Mouse (Mus musculus) cortical plate, adult 2 months (tissue): Measurements from ENCODE around the gene Palmd. TPM values are rescaled to one million over a fixed set of nuclear protein-coding genes. Genes with fewer than 3 reads are reported as not detected.
A peak's percentile ranks its signal among the peaks of the same experiment; 100 is the strongest.

Experiments used
- H3K27ac ChIP-seq: fragments of 200-500 bp; 2 replicates; pipeline ENCODE4 v1.5.1; 2012; ENCODE audit warnings: low read length, control low read depth, inconsistent platforms; ENCODE audit not compliant: insufficient read depth
- H3K4me1 ChIP-seq: fragments of 200-500 bp; 2 replicates; pipeline ENCODE4 v1.6.1; 2011; ENCODE audit warnings: low read length; ENCODE audit not compliant: control insufficient read depth, insufficient read depth
- H3K4me3 ChIP-seq: fragments of 200-500 bp; 2 replicates; pipeline ENCODE4 v1.5.1; 2011; ENCODE audit warnings: mild to moderate bottlenecking, low read length, control low read depth; ENCODE audit not compliant: insufficient read depth
- CTCF ChIP-seq: fragments of 200-500 bp; IDR thresholded peaks from 2 replicates; pipeline ENCODE4 v1.5.1; 2011; ENCODE audit warnings: mild to moderate bottlenecking, control low read depth, low read length; ENCODE audit not compliant: insufficient read depth; ENCODE audit errors: extremely low read depth
- POLR2A ChIP-seq: fragments of 200-500 bp; IDR thresholded peaks from 2 replicates; pipeline ENCODE4 v1.6.1; 2011; ENCODE audit warnings: mild to moderate bottlenecking, low read length, control low read depth; ENCODE audit not compliant: insufficient read depth; ENCODE audit errors: extremely low read depth
- polyA plus RNA-seq: library from polyadenylated mRNA; depleted of rRNA; stranded (reverse); fragments of >200 nt; gene quantifications from 2 replicates; pipeline ENCODE4 v1.2.3, GENCODE M21; 2012; rRNA removed

The Palmd gene
- 9.4 and 10.5 TPM in 2 replicates for polyA plus RNA-seq

DNA sequence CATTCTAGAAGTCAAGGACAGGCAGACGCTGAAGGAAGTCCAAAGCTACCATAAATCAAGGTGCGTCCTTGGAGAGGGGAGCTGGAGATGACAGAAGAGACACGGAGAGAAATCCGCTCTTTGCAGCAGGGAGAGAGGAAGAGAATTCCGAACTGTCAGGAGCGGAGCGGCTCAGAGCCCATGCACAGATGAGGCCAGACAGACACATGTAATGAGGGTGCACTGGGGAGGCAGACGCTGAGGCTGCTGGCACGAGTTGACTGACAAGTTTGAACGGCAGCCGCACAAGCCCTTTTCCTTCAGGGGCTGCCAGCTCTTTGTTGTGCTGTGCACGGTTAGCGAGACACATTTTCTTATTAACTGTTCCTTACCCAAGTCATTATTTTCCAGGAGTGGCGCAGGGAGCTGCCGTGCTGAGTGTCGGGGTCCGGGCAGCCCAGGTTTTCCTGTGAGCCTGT is at the start of gene Palmd:
Gene Palmd (minus strand): TSS at position 448 of the 458 bp plus-strand sequence.
- peak within 1 kb of the TSS; percentile 11 for H3K27ac ChIP-seq
- peak; percentile 63 for TF ChIP-seq POLR2A
- no peak for TF ChIP-seq CTCF
- no peaks in the 10 kb centered on the region; the same call in 1 of the 2 replicates for H3K4me1 ChIP-seq
- peak within 1 kb of the TSS; percentile 63 for H3K4me3 ChIP-seq

DNA sequence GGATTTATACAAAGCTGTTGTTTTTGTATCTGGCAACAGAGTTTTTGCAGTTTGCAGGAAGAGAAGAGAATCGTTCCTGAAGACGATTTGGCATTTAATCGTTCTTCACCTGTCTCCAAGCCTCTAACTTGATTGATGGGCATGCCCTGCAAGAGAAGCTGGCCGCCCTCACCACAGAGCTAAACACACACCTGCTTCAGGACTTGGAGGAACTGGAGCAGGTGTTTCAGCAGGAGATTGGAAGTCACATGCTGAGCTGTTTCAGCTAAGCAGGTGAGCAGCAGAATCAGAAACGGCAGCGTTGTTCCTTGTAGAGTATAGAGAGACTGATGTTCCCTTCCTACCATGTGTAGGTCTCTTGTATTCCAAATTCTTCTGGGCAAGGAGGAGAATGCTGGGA is 41.4 kb upstream of the Palmd start:
- TF ChIP-seq POLR2A = no peak
- TF ChIP-seq CTCF = no peak
- Histone ChIP-seq H3K27ac (no peak overlapping the region), H3K4me3 (no peak overlapping the region), H3K4me1 (peaks cover 6% of the 10 kb centered on the region)

DNA sequence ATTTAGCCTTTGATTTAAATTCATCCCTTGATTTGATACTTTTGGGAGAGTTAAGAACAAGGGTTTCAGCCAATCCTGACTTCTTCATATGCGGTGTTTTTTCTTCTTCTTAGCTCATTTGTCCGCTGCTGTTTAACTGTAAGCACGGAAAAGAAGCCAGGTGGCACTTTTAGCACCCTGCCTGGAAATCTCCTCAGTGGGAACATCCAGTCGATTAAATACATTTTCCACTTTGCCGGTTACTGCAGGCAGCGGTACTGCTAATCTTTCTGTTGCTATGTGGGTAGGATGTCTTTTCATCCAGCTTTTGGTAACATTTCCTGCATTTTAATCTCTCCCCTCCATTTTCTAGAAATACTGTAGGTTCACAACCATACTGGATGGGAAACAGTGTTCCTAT is 38.6 kb upstream of the Palmd start:
- Histone ChIP-seq H3K4me1 (peaks cover 10% of the 10 kb centered on the region), H3K4me3 (no peak overlapping the region), H3K27ac (no peak overlapping the region)
- TF ChIP-seq POLR2A (no peak), CTCF (no peak)

DNA sequence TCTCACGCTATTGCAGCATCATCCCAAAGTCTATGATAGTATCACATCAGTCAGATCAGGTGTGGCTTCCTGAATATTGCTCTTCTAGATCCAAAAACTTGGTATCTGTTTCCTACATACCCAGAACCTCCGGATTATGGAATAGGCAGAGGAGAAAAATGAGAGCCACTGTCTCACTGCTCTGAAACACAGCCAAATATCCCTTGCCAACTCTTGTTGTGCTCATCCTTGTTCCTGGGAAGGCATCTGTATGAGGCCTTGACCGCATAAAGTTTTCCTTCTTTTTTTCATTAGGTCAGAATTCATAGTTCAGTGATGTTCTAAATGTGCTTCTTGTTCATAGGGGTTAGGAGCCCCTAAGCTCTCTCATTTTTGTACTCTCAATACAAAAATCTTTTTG is 37.8 kb upstream of the Palmd start:
- no peak overlapping the region for H3K4me3 ChIP-seq
- H3K4me1 ChIP-seq = peaks cover 10% of the 10 kb centered on the region
- H3K27ac ChIP-seq = no peak overlapping the region
- TF ChIP-seq CTCF (no peak), POLR2A (no peak)

DNA sequence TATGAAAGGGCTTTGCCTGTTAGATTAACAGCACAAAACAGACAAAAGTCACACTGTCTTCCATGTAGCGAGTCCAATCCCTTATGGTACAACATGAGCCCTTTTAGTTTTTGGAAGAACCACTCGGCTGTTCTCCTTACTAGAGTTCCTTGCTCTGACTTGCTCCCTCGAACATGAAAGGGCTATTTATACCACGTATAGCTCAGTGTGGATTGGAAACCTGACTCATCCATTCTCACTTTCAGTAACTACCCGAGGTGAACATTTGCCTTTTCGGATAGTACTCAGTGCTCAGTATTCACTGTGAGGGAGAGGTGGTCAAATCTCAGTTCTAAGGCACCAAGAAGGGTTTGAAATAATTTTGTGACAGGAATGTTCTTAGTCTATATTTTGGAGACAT is 34.6 kb upstream of the Palmd start:
- no peak for TF ChIP-seq CTCF
- TF ChIP-seq POLR2A = no peak
- Histone ChIP-seq H3K27ac (no peak overlapping the region), H3K4me3 (no peak overlapping the region), H3K4me1 (peaks cover 8% of the 10 kb centered on the region; the same call in 1 of the 2 replicates)

DNA sequence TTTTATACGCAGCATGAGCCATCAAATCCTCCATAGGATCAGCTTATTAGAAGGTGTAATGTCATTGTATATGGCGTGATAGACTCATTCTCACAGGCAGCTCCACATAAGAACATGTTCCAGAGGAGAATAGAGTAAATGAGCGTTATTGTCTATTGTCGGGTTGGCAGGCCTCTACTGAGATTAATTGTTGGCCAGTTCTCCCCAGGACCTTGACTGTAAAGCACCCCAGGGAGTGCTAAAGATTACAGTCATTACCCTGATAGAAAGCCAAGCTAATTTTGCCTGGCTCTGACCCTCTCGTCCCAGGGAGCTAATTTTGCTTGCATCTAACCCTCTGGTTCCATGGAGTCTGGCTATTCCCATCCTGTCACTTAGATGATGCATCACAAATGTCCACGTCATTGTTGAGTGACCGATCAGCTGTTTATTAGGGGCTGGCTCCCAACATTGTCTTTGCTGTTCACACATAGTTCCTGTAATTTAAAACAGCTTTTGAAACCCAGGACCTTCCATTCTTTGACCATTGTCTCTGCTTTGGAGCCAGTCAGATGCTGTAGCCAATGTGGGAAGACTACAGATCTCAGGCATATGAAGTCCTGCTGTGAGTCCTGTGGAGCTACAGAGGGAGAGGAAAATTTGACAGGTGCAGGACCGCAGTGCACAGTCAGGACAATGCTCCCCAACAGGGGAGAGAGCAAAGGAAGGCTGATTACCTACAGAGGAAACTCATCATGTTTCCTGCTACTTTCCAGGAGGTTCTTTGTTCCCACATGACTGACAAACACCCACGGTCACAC is 33.1 kb upstream of the Palmd start:
- peaks cover 4% of the 10 kb centered on the region; the same call in 1 of the 2 replicates for H3K4me1 ChIP-seq
- no peak for TF ChIP-seq POLR2A
- TF ChIP-seq CTCF = no peak
- H3K27ac ChIP-seq = no peak overlapping the region
- H3K4me3 ChIP-seq = no peak overlapping the region

DNA sequence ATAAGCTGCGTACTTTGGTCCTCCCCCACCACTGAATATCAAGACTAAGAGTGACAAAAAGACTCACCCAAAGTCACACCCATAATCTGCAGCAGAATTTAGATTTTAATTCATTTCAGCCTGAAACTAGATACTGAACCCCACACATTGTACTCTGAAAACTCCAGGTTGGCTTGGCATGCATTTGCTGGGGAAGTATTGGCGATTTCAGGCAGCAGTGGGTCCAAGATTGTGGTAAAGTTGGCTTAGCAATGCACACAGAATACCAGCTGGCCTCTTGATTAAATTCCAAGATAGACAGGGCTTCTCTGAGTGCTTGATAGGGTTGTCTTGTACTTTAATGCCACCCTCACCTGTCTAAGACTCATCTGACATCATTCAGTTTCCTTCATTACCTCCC is 24.2 kb upstream of the Palmd start:
- no peak overlapping the region for H3K27ac ChIP-seq

DNA sequence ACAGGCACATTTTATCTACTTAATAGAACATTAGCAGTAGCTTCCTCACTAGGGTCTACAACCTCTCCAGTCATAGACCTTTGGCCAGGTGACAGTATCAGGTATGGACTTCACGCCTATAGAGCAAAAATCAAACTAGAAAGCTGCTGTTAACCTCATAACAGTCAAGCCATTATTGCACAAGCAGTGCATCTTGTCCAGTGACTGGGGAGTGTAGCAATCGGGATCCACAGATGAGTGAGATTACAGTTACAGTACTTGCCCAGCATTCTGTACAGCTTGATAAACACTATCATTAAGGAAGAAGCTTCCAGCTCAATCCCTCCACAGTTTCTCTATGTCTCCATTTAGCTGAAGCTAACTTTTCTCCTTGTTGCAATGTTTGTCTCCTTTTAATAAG is 22.4 kb upstream of the Palmd start:
- TF ChIP-seq POLR2A = no peak
- TF ChIP-seq CTCF = no peak

More for the DNA sequence above, 24.2 kb upstream of the Palmd start:
- TF ChIP-seq POLR2A (no peak), CTCF (no peak)
- H3K4me1 ChIP-seq = no peaks in the 10 kb centered on the region
- H3K4me3 ChIP-seq = no peak overlapping the region

DNA sequence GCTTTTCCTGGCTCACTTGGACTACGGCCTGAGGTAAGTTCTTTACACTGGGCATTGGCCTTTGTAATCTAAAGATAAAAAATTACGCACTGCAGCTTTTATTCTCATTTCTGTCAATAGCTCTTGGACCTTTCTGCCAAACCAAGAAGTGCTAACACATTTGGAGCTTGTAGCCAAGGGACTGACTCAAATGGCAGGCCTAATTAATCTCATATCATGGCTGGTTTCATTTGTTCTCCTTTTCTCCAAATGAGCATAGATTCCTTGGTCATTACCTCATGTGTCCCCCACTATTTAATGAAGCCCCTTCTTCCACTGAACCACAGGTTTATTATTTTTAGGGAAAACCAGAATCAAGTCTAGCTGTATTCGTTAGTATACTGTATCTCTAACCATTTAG is 19.4 kb upstream of the Palmd start:
- Histone ChIP-seq H3K4me3 (no peak overlapping the region), H3K27ac (no peak overlapping the region), H3K4me1 (no peaks in the 10 kb centered on the region; the same call in 1 of the 2 replicates)
- TF ChIP-seq CTCF (no peak), POLR2A (no peak)

More for the DNA sequence above, 22.4 kb upstream of the Palmd start:
- Histone ChIP-seq H3K4me1 (no peaks in the 10 kb centered on the region; the same call in 1 of the 2 replicates), H3K4me3 (no peak overlapping the region), H3K27ac (no peak overlapping the region)

DNA sequence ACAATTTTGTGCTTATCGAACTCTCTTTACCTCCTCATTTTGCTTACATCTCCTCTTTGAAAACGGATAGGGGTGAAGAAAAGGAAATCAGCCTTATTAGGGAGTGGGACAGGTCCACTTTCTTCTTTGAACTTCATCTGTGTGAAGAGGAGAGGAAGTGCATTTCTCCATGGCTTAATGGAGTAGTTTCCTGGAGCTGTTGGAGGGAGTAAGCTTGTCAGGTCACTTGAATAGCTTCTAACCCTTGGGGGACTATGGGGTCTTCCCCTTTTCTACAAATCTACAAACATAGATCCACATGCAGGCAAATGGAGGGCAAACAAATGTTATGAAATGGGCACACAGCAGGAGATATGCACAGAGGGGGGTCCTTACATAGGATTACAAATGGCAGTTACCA is 17.7 kb upstream of the Palmd start:
- H3K4me1 ChIP-seq = no peaks in the 10 kb centered on the region; the same call in 1 of the 2 replicates
- peak overlapping the region; percentile 84; the same call in 1 of the 2 replicates for H3K27ac ChIP-seq
- TF ChIP-seq CTCF (no peak), POLR2A (no peak)
- no peak overlapping the region for H3K4me3 ChIP-seq
